Mouse (Mus musculus) heart, embryonic 14.5 days (tissue): ENCODE data around the gene Cst6. TPM values are rescaled to one million over a fixed set of nuclear protein-coding genes. Genes with fewer than 3 reads are reported as not detected.
A peak's percentile ranks its signal among the peaks of the same experiment; 100 is the strongest.

Experiments used
- ATAC-seq: fragments of 200-750 bp; cut with Nextera tagmentation; 2 replicates; pipeline ENCODE4 v1.8.0; 2017; ENCODE audit warnings: low read depth, moderate TSS enrichment; ENCODE audit not compliant: insufficient number of reproducible peaks, insufficient read depth, low FRiP score
- H3K27ac ChIP-seq, 2 experiments: fragments of 200-500 bp in 1 of 2; fragments of 300-500 bp in 1 of 2; sonication (generic) in 1 of 2; replicated peaks in 1 of 2; 2 replicates each; pipeline ENCODE4 v1.5.1; 2012 to 2014; ENCODE audit warnings: low read depth in 2 of 2, low read length in 2 of 2, control low read depth in 1 of 2, mild to moderate bottlenecking in 1 of 2, mixed read lengths in 1 of 2; ENCODE audit not compliant: control insufficient read depth in 1 of 2, insufficient read depth in 1 of 2
- H3K27me3 ChIP-seq: fragments of 300-500 bp; sonication (generic); 2 replicates; pipeline ENCODE4 v1.6.1; 2014; ENCODE audit warnings: mild to moderate bottlenecking, low read length, control low read depth; ENCODE audit not compliant: control insufficient read depth, insufficient read depth
- H3K36me3 ChIP-seq: fragments of 300-500 bp; sonication (generic); 2 replicates; pipeline ENCODE4 v1.6.1; 2014; ENCODE audit warnings: mild to moderate bottlenecking, control low read depth, low read length, mixed read lengths; ENCODE audit not compliant: control insufficient read depth, insufficient read depth
- H3K4me1 ChIP-seq, 2 experiments: fragments of 200-500 bp in 1 of 2; fragments of 300-500 bp in 1 of 2; sonication (generic) in 1 of 2; 2 replicates each; pipeline ENCODE4 v1.6.1; 2012 to 2014; ENCODE audit warnings: low read length in 2 of 2, control low read depth in 1 of 2, mixed read lengths in 1 of 2; ENCODE audit not compliant: control insufficient read depth in 2 of 2, insufficient read depth in 2 of 2
- H3K4me2 ChIP-seq: fragments of 300-500 bp; sonication (generic); 2 replicates; pipeline ENCODE4 v1.6.1; 2014; ENCODE audit warnings: mild to moderate bottlenecking, low read length
- H3K4me3 ChIP-seq, 2 experiments: fragments of 200-500 bp in 1 of 2; fragments of 300-500 bp in 1 of 2; sonication (generic) in 1 of 2; 2 replicates each; pipeline ENCODE4 v1.5.1; 2012 to 2014; ENCODE audit warnings: low read length in 2 of 2, mild to moderate bottlenecking in 2 of 2, control low read depth in 1 of 2, low read depth in 1 of 2, moderate library complexity in 1 of 2; ENCODE audit not compliant: control insufficient read depth in 1 of 2, insufficient read depth in 1 of 2
- H3K9ac ChIP-seq: fragments of 300-500 bp; sonication (generic); 2 replicates; pipeline ENCODE4 v1.6.1; 2014; ENCODE audit warnings: mild to moderate bottlenecking, low read length
- H3K9me3 ChIP-seq: fragments of 300-500 bp; sonication (generic); 2 replicates; pipeline ENCODE4 v1.6.1; 2016; ENCODE audit warnings: low read length, control low read depth; ENCODE audit not compliant: control insufficient read depth
- WGBS: fragments of 180-500 bp; shearing (Covaris S2); extraction: QIAGEN DNeasy Blood & Tissue Kit; methylation state at CpG from one replicate; pipeline ENCODE4 v1.1.7; 2014; 5-methylcytosine and 5-hydroxymethylcytosine counted together
- polyA plus RNA-seq: library from polyadenylated mRNA; unstranded; fragments of >200 nt; fragmentation: Nextera tagmentation; extraction: Ambion mirVana; gene quantifications from 2 replicates; pipeline ENCODE4 v1.2.1, GENCODE M21; 2014

Cst6 gene
- polyA plus RNA-seq, 1 experiment from 2014 or later, result 0.95 TPM

- H3K4me1 ChIP-seq, result peaks cover 0 to 5% of the 10 kb centered on the region in 2 experiments; a peak in 1 of 4 replicates
- H3K27me3 ChIP-seq, result no peaks in the 10 kb centered on the region
- no peak overlapping the region for H3K9ac ChIP-seq
- no peak overlapping the region for H3K4me3 ChIP-seq
- no peaks in the 10 kb centered on the region for H3K9me3 ChIP-seq
- no peak for ATAC-seq
- H3K27ac ChIP-seq, result no peak overlapping the region
- H3K36me3 ChIP-seq, result no peaks in the 10 kb centered on the region
- 65% methylated on average over 2 of the region's 2 CpGs for WGBS
- H3K4me2 ChIP-seq, result no peak overlapping the region
Observed at GRCm38 (mm10) chr19:5353609-5354008, 4.2 kb upstream of the Cst6 start.

GRCm38 (mm10) chr19:5348526-5349501 lies 560 bp downstream of the Cst6 start:
- Histone ChIP-seq H3K27ac (no peak overlapping the region), H3K4me3 (peak overlapping the region; percentile 44 to 47), H3K9ac (peak overlapping the region; percentile 71), H3K9me3 (no peaks in the 10 kb centered on the region), H3K4me2 (peak overlapping the region; percentile 75), H3K36me3 (no peaks in the 10 kb centered on the region), H3K27me3 (no peaks in the 10 kb centered on the region), H3K4me1 (peaks cover 6% of the 10 kb centered on the region in 2 experiments; a peak in 3 of 4 replicates)
- 5% methylated on average over 34 of the region's 34 CpGs for WGBS
- ATAC-seq, result no peak

GRCm38 (mm10) chr19:5348064-5348463 lies 1.3 kb downstream of the Cst6 start:
- ATAC-seq, result no peak
- H3K4me1 ChIP-seq, result peaks cover 6% of the 10 kb centered on the region in 2 experiments; a peak in 3 of 4 replicates
- no peak overlapping the region for H3K27ac ChIP-seq
- no peak overlapping the region for H3K4me2 ChIP-seq
- H3K9me3 ChIP-seq, result no peaks in the 10 kb centered on the region
- H3K4me3 ChIP-seq, result no peak overlapping the region
- H3K9ac ChIP-seq, result no peak overlapping the region
- no peaks in the 10 kb centered on the region for H3K36me3 ChIP-seq
- WGBS, result 77% methylated on average over 6 of the region's 6 CpGs
- no peaks in the 10 kb centered on the region for H3K27me3 ChIP-seq

- no peaks in the 10 kb centered on the region for H3K27me3 ChIP-seq
Observed at GRCm38 (mm10) chr19:5345297-5346131, 3.9 kb downstream of the Cst6 start.

GRCm38 (mm10) chr19:5341360-5341759 lies 8.0 kb downstream of the Cst6 start:
- no peaks in the 10 kb centered on the region for H3K9me3 ChIP-seq
- WGBS, result 84% methylated on average over 7 of the region's 7 CpGs
- H3K27ac ChIP-seq, result no peak overlapping the region
- no peaks in the 10 kb centered on the region for H3K27me3 ChIP-seq
- H3K36me3 ChIP-seq, result no peaks in the 10 kb centered on the region
- H3K4me2 ChIP-seq, result no peak overlapping the region
- no peak overlapping the region for H3K4me3 ChIP-seq
- peaks cover 0 to 6% of the 10 kb centered on the region in 2 experiments; a peak in 2 of 4 replicates for H3K4me1 ChIP-seq
- no peak overlapping the region for H3K9ac ChIP-seq
- no peak for ATAC-seq

More at GRCm38 (mm10) chr19:5345297-5346131, 3.9 kb downstream of the Cst6 start:
- peak; percentile 75 for ATAC-seq
- Histone ChIP-seq H3K4me2 (no peak overlapping the region), H3K27ac (peak overlapping the region; percentile 14 to 58; a peak in 1 of 4 replicates), H3K36me3 (no peaks in the 10 kb centered on the region), H3K9me3 (no peaks in the 10 kb centered on the region), H3K4me1 (peaks cover 6% of the 10 kb centered on the region in 2 experiments; a peak in 3 of 4 replicates), H3K9ac (no peak overlapping the region), H3K4me3 (no peak overlapping the region)
- 52% methylated on average over 6 of the region's 6 CpGs for WGBS

- Histone ChIP-seq H3K4me3 (no peak overlapping the region), H3K4me1 (peaks cover 6 to 7% of the 10 kb centered on the region in 2 experiments; a peak in 3 of 4 replicates), H3K27ac (no peak overlapping the region), H3K9me3 (no peaks in the 10 kb centered on the region), H3K9ac (no peak overlapping the region), H3K36me3 (no peaks in the 10 kb centered on the region), H3K4me2 (no peak overlapping the region), H3K27me3 (no peaks in the 10 kb centered on the region)
- ATAC-seq, result no peak
- WGBS, result 16% methylated on average over 5 of the region's 5 CpGs
Observed at GRCm38 (mm10) chr19:5337975-5338374, 11.4 kb downstream of the Cst6 start.

- Histone ChIP-seq H3K9ac (no peak within 1 kb of the TSS), H3K9me3 (no peaks in the 10 kb centered on the region), H3K4me1 (peaks cover 6 to 7% of the 10 kb centered on the region in 2 experiments; a peak in 3 of 4 replicates), H3K4me2 (no peak within 1 kb of the TSS), H3K27me3 (no peaks in the 10 kb centered on the region), H3K27ac (peak within 1 kb of the TSS; percentile 40 to 52; a peak in 3 of 4 replicates), H3K36me3 (no peaks in the 10 kb centered on the region), H3K4me3 (no peak within 1 kb of the TSS)
- ATAC-seq, result no peak
- 90% methylated on average over 6 of the region's 6 CpGs for WGBS
Observed at GRCm38 (mm10) chr19:5335441-5335840, 13.9 kb downstream of the Cst6 start, which contains the start of gene Catsper1. TSS of gene Catsper1 (plus strand) at chr19:5335741.
